Mouse (Mus musculus): ENCODE data around the gene Pcca.

Pcca gene

DNA sequence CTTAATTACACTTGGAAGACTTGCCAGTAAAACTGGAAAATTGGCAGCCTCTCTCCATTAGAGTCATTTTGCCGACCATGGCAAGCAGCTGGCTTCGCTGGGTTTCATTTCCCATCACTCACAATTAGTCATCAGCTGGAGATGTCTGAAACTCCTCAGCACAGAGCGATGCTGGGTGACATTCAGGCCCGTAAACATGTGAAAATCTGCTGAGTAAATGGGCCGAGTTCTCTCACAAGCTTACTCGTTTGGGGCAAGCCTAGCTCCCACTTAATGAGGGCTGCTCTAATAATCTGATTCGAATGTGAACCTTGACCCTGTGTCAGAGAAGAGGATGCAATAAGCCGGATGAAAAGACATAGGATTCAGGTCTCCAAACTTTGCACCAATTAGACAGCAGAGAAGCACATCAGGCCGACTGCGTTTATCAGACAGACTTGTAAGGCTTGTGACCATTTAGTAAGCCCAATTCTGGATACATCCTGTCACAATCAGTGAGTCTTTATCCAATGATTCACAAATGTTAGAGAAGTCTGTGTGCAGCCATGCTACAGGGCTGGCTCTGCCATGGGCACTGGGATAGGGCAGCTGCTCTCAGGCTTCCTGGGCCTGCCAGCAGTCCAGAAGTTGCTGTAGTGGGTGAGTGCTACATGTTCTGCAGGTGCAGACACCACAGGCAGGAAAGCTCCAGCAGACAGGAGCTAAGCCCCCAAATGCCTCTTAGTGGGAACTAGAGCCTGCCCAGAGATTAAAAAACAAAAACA is 349.9 kb downstream of the Pcca start:
- peak; percentile 72 for DNase-seq (ENCODE audit: low read depth, low spot score)

DNA sequence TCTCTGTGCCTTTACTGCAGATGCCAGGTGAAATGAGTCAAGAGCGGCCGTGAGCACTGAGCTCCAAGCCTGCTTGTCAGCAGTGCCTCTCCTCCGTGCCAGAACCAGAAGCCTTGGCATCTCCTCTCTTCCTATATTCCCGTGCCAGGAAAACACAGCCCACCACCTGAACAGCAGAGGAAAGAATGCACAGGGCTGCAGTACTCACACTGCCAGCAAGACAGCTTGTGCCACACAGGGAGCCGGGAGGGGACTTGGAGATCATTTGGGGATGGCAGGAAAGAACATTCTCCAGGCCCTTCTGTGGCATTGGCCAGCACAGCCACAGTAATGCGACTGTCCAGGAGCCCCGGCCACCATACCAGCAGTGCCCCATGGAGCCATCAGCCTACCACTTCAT is 351.8 kb downstream of the Pcca start:
- peak; percentile 100 for DNase-seq (ENCODE audit: low read depth, low spot score)

DNA sequence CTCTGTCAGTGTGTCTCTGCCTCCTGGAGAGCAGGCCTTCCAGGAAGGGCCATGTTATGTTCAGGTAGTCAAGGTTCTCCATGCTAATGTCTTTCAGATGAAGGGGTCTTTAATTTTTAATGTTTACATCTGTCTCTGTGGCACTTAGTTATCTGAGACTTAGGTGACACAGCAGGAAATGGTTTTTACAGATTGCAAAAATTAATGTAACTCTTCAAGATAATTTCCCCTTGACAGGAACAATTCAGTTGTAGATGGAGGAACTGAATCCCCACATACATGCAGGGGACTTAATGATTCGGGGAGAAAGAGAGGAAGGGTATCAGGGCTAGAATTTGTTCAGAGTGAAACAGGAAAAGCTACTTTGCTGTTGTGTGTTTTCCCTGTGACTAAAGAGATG is 353.2 kb downstream of the Pcca start:
- no peak for DNase-seq (ENCODE audit: low read depth, low spot score)

DNA sequence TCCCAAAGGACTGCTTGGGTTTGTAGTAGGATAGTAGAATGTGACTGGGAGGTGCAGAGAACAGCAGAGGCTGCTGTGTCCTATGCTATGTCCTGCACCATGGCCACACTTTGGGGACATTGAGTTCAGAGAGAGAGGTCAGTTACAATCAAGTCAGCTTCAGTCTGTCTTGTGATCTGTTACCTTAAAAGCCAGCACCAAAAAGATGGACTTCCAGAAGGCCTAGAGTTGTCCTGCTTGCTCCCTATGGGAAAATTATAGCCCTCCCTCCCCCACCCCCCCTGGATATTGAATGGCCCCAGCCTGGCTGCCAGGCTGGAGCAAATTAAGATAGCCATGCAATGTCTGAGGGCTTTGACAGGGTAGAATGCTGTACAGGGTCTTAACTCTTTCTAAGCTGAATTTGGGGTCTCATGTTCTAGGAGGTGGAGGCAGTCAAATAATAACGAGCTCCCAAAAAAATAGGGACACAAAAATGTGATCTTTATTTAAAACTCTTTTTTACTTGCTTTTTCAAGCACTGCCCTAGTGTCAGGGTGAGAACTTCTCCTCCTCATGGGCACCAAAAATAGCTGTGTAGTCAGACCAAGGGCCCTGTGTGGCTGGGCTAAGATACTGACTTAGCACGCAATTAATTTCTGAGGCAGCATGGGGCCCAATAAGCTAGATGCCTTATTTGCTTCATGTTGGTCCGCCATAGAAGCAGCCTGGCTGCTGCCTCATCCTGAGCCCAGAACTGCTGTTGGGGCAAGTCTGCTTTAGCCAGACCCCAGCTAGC is 353.8 kb downstream of the Pcca start:
- no peak for DNase-seq (ENCODE audit: low read depth, low spot score)

DNA sequence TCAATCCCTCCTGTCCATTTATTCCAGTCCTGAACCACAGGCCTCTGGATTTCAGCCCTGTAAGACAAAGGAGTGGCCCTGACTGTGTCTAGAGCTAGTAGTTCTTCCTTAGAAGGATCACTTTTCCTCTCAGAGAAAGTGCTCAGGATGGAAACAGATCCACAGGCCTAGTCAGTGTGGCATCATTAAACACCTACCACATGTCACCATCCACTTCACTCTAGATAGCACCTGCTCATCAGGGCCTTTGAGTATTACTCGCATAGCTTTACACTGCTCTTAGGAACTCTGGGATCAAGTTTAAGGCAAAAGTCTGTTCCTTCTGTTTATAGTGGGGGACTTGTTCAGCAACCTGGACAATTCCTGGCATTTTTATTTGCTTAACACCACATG is 354.4 kb downstream of the Pcca start:
- no peak for DNase-seq (ENCODE audit: low read depth, low spot score)

GRCm38 (mm10) chr14:122891470-122891968 is 357.4 kb downstream of the Pcca start:
- no peak for DNase-seq (ENCODE audit: low read depth, low spot score)

GRCm38 (mm10) chr14:122896106-122896505 is 362.0 kb downstream of the Pcca start:
- DNase-seq (ENCODE audit: low read depth, low spot score), result no peak

GRCm38 (mm10) chr14:122898550-122898949 is 364.4 kb downstream of the Pcca start:
- no peak for DNase-seq (ENCODE audit: low read depth, low spot score)

DNA sequence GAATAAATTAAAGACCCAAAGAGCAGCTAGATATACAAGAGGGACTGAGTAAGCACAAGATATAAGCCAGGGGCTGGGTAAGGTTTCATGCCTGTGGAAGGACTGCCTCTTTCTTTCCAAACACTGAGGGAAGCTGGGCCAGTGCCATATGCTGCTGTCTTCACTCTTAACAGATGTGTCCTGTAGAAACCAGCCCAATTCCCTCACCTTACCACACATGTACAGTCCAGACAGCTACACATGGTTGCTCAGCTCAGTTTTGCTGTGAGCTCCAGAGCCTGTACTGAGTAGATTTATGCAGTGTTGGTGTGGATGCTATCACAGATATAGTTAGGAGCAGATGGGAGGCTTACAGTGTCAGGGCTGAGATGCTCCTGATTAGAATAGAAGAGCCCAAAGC is 366.6 kb downstream of the Pcca start:
- DNase-seq (ENCODE audit: low read depth, low spot score), result no peak

DNA sequence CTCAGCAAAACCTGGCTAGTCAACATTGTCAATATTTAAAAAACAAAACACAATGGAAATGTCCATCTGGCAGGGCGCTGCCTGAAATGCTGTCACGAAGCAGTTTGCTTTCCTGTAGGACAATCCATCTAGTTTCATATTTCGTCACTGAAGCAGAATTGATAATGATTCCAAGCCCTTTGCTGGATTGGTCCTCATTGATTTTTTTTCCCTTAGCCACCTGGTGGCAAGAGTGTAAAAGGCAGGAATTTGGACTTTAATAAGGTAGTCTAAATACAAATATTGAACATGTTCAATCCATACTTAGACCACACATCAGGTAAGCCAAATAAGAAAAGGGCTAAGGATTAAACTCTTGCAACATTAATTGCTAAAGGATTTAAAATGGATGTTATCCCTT is 367.1 kb downstream of the Pcca start:
- no peak for DNase-seq (ENCODE audit: low read depth, low spot score)

DNA sequence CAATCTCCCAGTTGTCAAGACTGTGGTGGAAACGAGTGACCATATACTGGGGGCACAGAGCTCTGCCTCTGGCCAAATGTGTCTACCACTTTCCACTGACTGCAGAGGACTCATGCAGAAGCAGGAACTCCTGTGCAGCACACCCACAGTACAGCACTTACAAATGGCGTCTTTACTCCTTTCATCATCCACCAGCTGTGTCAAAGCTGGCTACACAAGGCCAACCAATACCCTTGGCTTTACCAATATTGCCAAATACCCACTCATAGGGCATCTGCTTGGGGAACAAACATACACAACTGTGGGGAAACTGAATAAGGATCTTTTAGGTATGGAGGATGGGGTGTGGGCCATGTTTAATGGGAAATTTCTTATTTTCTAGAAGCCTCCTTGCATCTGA is 367.6 kb downstream of the Pcca start:
- no peak for DNase-seq (ENCODE audit: low read depth, low spot score)

DNA sequence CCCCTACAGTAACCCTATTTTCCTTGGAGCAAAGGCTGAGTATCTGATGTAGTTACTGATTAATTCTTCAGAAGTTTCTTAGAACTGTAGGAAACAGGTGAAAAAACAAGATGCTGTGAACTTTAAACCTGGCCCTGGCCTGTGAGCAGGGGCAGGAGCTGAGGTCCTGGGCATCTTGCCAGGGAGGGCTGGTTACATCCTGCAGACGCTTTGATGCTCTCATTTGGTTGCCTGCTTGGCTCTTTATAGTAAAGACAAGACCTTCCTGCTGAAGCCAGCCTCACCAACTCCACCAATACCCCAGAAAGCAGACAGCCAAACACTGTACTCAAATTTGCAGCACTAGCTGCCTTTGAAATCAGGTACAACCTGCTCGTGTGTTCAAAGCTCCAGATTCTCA is 368.0 kb downstream of the Pcca start:
- DNase-seq (ENCODE audit: low read depth, low spot score), result peak; percentile 67

DNA sequence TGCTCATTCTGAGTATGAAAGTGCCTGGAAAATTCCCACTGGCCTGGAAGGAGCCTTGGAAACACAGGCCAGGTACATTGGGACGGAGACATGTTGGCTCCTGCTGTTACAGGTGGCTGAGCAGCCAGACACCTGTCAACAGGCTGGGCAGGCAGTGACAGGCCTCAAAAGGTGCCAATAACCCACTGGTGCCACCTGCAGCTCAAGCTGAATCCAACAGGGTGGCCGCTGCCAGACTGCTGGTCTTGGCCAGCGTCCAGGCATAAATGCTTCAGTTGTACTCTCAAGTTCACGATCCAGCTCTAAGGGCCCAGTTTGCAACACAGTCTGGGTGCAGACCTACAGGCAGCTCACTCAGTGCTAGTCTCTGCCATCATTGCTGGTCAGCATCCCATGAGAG is 368.8 kb downstream of the Pcca start:
- peak; percentile 98 for DNase-seq (ENCODE audit: low read depth, low spot score)

- DNase-seq (ENCODE audit: low read depth, low spot score), result no peak
These were observed 369.8 kb downstream of the Pcca start for GRCm38 (mm10) chr14:122903923-122904351.

DNA sequence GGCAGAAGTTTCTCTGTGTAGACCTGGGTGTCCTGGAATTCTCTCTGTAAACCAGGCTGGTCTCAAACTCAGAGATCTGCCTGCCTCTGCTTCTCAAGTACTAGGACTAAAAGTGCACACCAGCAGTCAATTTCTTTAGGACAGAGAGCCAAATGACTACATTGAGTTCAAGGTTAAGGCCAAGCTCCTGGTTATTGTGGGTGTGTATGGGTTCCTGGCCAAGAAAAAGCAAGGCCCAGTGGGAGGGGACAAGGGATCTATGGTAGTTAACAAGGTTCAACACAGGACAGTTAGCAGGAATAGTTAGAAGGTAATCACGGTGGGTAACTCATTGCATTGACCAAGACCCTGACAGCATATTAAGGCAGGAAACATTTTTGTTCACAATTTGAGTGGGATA is 370.9 kb downstream of the Pcca start:
- DNase-seq (ENCODE audit: low read depth, low spot score), result no peak

DNA sequence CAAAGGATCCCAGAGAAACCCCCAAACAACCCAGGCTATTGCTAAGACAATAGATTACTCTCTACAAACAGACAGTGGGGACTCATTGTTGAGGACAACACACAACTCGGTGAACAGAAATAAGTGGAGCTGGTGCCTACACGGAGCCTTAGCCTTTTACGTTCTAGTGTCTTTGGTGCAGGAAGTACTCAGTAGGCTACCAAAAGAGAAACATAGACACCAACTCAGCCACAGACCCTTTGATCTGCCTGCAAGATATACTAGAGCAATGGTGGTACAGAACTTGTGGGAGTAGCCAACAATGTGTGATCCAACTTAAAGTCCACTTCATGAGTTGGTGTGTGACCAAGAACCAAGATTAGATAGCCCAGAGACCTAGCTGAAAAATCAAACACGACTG is 374.0 kb downstream of the Pcca start:
- DNase-seq (ENCODE audit: low read depth, low spot score), result no peak

- no peak for DNase-seq (ENCODE audit: low read depth, low spot score)
These were observed 375.4 kb downstream of the Pcca start for GRCm38 (mm10) chr14:122909368-122910091.

GRCm38 (mm10) chr14:122911265-122911664 is 377.1 kb downstream of the Pcca start:
- no peak for DNase-seq (ENCODE audit: low read depth, low spot score)

DNA sequence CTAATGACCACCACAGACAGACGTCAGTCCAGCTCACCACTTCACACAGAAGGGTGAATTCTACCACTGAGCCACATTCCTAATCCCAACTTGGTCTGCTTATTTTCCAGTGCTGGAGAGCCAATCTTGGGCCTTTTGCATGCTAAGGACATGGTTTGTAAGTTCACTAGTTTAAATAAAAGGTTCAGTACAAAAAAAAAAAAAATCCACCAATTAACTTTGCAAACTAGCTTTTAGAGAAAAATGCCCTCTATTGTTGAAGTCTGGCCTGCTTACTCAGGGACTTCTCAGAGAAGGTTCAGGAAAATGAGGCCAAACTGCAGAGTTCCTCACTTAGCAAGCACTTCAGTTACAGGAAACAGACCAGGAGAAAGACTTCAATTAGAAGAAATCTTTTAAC is 378.0 kb downstream of the Pcca start:
- DNase-seq (ENCODE audit: low read depth, low spot score), result peak; percentile 27

- peak; percentile 81 for DNase-seq (ENCODE audit: low read depth, low spot score)
These were observed 378.8 kb downstream of the Pcca start for GRCm38 (mm10) chr14:122912812-122913498.

GRCm38 (mm10) chr14:122913657-122914056 is 379.5 kb downstream of the Pcca start, which contains the start of gene Ggact:
Gene Ggact, minus strand, starts transcription at chr14:122913757.
- no peak for DNase-seq (ENCODE audit: low read depth, low spot score)

GRCm38 (mm10) chr14:122917676-122918075 is 383.6 kb downstream of the Pcca start:
- DNase-seq (ENCODE audit: low read depth, low spot score), result no peak
